Mouse (Mus musculus) right cerebral cortex, postnatal 25 days (tissue): ENCODE data around the gene Hagh.

Experiments
- DNase-seq: peaks from one replicate; pipeline ENCODE4 v3.0.0; 2022

Hagh gene

DNA sequence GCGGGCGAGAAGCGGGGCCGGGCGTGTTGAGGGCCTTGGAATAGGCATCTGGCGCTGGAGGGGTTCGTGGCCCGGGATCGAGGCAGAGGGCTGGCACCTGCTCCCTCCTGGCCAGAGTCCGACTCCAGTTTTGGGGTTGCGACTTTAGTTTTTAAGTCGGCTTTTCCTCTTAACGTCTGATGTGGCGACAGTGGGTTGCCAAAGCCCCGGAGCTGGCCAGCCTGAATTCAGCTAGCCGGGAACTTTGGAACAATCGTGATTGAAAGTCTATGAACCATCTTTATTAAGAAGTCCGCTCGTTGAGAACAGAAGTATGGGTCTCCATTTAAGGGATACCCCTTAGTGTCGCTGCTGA lies 10.8 kb downstream of the Hagh start:
- DNase-seq: no peak

GRCm38 (mm10) chr17:24851381-24852125 lies 11.6 kb downstream of the Hagh start:
- DNase-seq: no peak

GRCm38 (mm10) chr17:24855838-24856464 lies 16.0 kb downstream of the Hagh start:
- no peak for DNase-seq

GRCm38 (mm10) chr17:24856589-24856988 lies 16.6 kb downstream of the Hagh start:
- no peak for DNase-seq

- no peak for DNase-seq
Observed at GRCm38 (mm10) chr17:24857831-24858470, 18.0 kb downstream of the Hagh start.

DNA sequence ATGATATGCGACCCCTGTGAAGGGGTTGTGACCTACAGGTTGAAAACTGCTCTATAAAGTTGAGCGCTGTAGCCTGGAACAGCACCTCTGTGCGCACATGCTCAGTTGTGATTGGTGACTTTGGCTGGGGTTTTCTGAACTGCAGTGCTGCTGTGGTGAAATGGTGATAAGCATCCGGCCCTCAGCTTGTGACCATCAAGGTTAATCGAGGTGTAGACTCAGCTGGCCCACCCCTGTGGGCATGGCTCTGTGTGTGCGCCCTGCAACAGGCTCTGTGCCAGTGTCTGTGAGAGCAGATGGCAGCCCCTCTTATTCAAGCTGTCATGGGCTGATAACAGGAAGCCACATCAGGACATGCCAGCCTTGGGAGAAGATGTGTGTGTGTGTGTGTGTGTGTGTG lies 19.0 kb downstream of the Hagh start:
- DNase-seq: no peak

- no peak for DNase-seq
Observed at GRCm38 (mm10) chr17:24860076-24860475, 20.1 kb downstream of the Hagh start.

- no peak for DNase-seq
Observed at GRCm38 (mm10) chr17:24861785-24862184, 21.8 kb downstream of the Hagh start.

GRCm38 (mm10) chr17:24865776-24866175 lies 25.8 kb downstream of the Hagh start, which contains the start of gene Igfals:
Gene Igfals (plus strand): TSS chr17:24865997.
- DNase-seq: no peak

- DNase-seq: peak; percentile 24
Observed at GRCm38 (mm10) chr17:24867914-24868313, 28.0 kb downstream of the Hagh start.

- DNase-seq: no peak
Observed at GRCm38 (mm10) chr17:24873695-24874404, 33.9 kb downstream of the Hagh start.

DNA sequence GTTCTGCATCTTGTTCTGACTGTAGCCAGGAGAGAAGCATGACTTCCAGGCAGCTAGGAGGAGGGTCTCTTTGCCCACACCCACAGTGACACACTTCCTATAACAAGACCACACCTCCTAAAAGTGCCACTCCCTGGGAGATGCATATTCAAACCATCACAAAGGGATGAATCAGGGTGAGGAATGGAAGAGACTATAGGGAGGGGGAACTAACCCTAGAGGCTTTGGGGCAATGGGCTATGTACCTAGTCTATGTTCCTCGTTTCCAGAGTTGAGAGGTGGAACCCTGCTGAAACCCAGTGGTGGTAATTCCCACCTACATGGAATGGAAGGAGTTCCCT lies 34.4 kb downstream of the Hagh start:
- DNase-seq: no peak

DNA sequence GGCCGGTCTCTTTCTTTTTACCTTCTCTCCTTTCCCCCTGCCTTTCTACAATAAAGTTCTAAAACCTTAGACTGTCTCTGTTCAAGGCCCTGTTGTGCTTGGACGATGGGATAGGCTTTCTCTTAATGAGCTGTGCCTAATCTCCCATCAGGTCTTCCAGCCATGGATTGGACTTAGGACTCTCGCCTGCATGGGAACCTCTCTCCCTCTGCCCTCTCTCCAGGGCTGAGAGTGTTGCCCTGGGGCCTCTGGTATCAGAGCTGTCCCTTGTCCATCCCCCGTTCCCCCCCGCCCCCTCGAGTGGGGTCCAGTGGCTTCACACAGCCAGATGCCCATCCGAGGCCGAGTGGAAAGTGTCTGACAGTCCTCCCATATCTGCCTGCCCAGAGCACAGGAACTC lies 35.0 kb downstream of the Hagh start:
- no peak for DNase-seq

DNA sequence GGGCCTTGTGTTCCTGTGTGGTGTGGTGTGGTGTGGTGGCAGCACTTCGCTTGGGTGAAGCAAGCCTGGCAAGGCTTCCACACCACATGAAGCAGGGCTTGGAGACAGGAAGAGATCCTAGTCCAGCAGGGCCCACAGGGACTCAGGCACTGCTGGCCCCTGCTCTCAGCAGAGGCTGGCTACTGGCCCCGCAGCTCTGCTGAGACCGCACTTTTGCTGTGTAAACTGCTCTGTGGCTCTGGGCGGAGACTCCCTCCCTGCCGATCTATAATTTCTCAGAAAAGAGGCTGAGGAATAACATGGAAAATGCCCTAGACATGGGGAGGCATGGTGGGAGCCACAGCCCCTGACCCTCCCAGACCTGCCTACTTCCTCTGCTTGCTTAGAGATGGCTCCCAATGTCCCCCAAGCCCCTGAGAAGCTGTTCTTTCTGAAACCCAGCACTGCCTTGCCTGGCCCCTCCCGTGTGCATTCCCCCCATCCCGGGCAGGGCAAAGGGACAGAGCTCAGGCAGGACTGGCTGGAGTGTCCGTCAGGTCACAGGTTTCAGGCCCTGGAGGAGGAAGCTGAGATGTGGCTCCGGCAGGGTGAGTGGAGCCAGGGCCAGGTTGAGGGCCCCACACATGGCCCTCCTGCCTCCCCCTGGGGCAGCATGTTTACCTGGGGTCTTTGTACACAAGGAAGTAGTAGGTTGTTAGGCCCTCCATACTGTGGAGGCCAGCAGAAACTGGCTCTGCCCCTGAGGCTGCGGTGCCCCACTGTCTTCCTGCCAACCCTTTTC lies 37.6 kb downstream of the Hagh start:
- DNase-seq: no peak

GRCm38 (mm10) chr17:24878117-24878397 lies 38.1 kb downstream of the Hagh start:
- no peak for DNase-seq

- no peak for DNase-seq
Observed at GRCm38 (mm10) chr17:24878531-24878930, 38.6 kb downstream of the Hagh start.

GRCm38 (mm10) chr17:24881738-24882440 lies 41.9 kb downstream of the Hagh start:
- no peak for DNase-seq

- DNase-seq: no peak
Observed at GRCm38 (mm10) chr17:24884391-24884790, 44.4 kb downstream of the Hagh start.

DNA sequence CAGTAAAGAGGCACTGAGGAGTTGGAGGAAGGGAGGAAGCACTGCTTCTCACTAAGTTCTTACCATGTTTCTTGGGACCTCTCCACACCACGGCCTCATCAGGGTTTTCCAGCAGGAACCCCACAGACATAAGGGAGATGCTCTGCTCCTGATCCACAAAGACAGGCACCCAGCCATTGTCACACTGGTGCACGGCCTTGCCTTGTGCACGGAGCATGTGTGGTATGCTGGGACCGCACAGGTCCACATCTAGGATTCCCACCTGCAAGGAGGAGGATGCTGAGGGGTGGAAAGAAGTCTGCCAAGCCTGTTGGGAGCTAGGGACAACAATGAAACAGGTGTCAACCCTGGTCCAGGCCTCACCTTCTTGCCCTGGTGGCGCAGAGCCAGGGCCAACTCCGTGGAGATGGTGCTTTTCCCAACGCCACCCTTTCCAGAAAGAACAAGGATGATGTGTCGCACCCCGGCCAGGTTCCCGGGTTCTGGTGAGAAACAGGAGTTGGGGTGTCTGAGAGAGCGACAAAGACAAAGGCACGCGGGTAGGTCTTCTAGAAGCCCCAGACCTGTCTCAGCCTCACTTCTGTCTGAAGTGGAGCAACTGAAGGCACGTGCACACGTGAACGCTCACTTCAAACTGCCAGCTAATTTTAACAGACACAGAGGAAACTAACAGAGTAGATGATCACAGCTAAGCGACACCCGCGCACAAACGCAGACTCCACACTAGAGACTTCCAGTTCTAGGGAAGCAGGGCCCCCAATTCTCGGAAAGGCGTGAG lies 45.6 kb downstream of the Hagh start:
- no peak for DNase-seq

DNA sequence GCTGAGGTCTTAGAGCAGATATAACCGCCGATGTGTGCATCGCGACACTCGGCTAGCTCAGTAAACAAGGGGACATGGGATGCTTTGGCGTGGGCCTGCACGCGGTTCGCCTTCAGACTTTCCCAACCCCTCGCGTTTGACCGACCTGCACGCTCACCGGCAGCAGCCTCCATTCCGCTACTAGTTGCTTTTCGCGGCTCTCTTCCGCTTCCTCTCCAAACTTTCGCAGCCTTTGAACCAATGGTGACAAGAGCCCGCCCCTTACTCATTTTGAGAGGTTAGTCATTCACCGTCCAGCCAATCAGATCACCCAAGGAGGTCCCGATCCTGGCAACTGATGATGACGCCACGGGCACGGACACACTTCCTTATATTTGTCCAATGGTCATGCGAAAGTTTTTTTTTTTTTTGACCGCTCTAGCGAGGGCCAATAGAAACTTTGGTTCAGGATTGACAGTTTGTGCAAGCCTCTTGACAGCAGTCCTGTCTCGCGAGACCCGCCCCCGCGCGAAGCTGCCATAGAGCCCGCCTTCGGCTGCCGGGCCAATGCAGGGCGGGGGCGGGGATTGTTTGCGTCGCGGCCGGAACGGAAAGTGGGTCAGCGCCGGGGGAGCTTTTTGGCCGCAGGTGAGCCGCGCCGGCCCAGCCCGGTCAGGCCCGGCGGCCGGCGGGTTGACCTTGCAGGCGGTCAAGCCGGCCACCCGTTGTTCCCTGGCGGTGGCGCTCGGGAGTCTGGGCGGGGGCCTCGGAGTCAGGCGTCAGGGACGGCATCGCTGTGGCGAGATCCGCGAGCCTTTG lies 46.4 kb downstream of the Hagh start, which contains the start of the genes Nubp2 and Spsb3:
TSS of gene Nubp2 (minus strand) at position 216 of the 798 bp plus-strand sequence.
TSS of gene Spsb3 (plus strand) at position 510 of the 798 bp plus-strand sequence.
- DNase-seq: peak; percentile 98

DNA sequence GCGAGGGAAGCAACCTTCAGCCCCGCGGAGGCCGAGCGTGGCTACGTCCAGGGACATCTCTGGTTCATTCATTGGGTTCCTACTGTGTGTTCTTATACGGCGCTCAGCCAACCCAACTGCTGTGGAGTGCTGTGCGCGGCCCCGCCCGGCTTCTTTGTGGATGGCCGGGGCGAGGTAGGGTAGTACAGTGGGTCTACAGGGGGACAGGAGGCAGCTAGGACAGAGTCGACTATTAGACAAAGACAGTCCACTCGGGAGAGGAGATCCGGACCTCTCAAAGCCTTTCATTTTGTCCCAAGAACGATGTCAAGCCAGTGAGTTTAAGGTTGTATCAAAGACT lies 47.0 kb downstream of the Hagh start:
- no peak for DNase-seq
